Mouse (Mus musculus): Measurements from ENCODE around the gene Krtap26-1. TPM values are rescaled to one million over a fixed set of nuclear protein-coding genes. Genes with fewer than 3 reads are reported as not detected.

The Krtap26-1 gene
- not detected for polyA plus RNA-seq (2017; shearing (Covaris generic))

GRCm38 (mm10) chr16:88647358-88647846 lies at the start of gene Krtap26-1:
Krtap26-1 (minus strand) TSS chr16:88647796.

GRCm38 (mm10) chr16:88671571-88671970 lies 24.0 kb upstream of the Krtap26-1 start, which contains the start of gene Krtap27-1:
Krtap27-1 (minus strand) TSS chr16:88671671.

GRCm38 (mm10) chr16:88627566-88627965 lies 20.0 kb downstream of the Krtap26-1 start, which contains the start of gene 2310079G19Rik:
2310079G19Rik (minus strand) TSS chr16:88627666.

GRCm38 (mm10) chr16:88611922-88612321 lies 35.7 kb downstream of the Krtap26-1 start, which contains the start of gene Krtap24-1:
Krtap24-1 (minus strand) TSS chr16:88612279.

Other genes with a start within 250 kb of the Krtap26-1 start
- not detected for gene Cldn17, start 140.8 kb downstream of the Krtap26-1 start, polyA plus RNA-seq (2017; shearing (Covaris generic))
- gene Cldn8, start 84.6 kb downstream of the Krtap26-1 start, polyA plus RNA-seq (2017; shearing (Covaris generic)), result 0.16 TPM
- not detected for gene Krtap24-1, start 35.5 kb downstream of the Krtap26-1 start, polyA plus RNA-seq (2017; shearing (Covaris generic))
- gene 2310079G19Rik, start 20.1 kb downstream of the Krtap26-1 start, polyA plus RNA-seq (2017; shearing (Covaris generic)), result not detected
- gene Krtap27-1, start 23.9 kb upstream of the Krtap26-1 start, polyA plus RNA-seq (2017; shearing (Covaris generic)), result not detected
- gene 2310061N02Rik, start 60.2 kb upstream of the Krtap26-1 start, polyA plus RNA-seq (2017; shearing (Covaris generic)), result not detected
- gene Krtap13-1, start 81.1 kb upstream of the Krtap26-1 start, polyA plus RNA-seq (2017; shearing (Covaris generic)), result not detected
- not detected for gene Krtap13, start 103.8 kb upstream of the Krtap26-1 start, polyA plus RNA-seq (2017; shearing (Covaris generic))
- not detected for gene 2310034C09Rik, start 111.1 kb upstream of the Krtap26-1 start, polyA plus RNA-seq (2017; shearing (Covaris generic))
- gene 2310057N15Rik, start 126.4 kb upstream of the Krtap26-1 start, polyA plus RNA-seq (2017; shearing (Covaris generic)), result not detected
- gene Gm5965, start 130.1 kb upstream of the Krtap26-1 start, polyA plus RNA-seq (2017; shearing (Covaris generic)), result not detected
- gene Gm20741, start 164.4 kb upstream of the Krtap26-1 start, polyA plus RNA-seq (2017; shearing (Covaris generic)), result not detected
- not detected for gene Krtap15, start 172.4 kb upstream of the Krtap26-1 start, polyA plus RNA-seq (2017; shearing (Covaris generic))
- gene Krtap14, start 178.3 kb upstream of the Krtap26-1 start, polyA plus RNA-seq (2017; shearing (Covaris generic)), result not detected
- gene Krtap19-1, start 221.6 kb upstream of the Krtap26-1 start, polyA plus RNA-seq (2017; shearing (Covaris generic)), result not detected
- not detected for gene Krtap19-2, start 226.5 kb upstream of the Krtap26-1 start, polyA plus RNA-seq (2017; shearing (Covaris generic))
- not detected for gene Krtap19-3, start 230.2 kb upstream of the Krtap26-1 start, polyA plus RNA-seq (2017; shearing (Covaris generic))
- gene Krtap19-4, start 237.3 kb upstream of the Krtap26-1 start, polyA plus RNA-seq (2017; shearing (Covaris generic)), result not detected
- gene Krtap19-5, start 248.7 kb upstream of the Krtap26-1 start, polyA plus RNA-seq (2017; shearing (Covaris generic)), result not detected

Data from effector memory CD4-positive, alpha-beta T cell, adult 5 months (primary cell).